Mouse (Mus musculus): Measurements from ENCODE around the gene Nsun2. TPM values are rescaled to one million over a fixed set of nuclear protein-coding genes. Genes with fewer than 3 reads are reported as not detected.
"Not testable (repeated sequence)": the region's sequence is repeated elsewhere in the genome, so short reads cannot be mapped to it uniquely, and the experiment has no call there.

Nsun2 gene
- polyA plus RNA-seq, 1 experiment from 2014 or later, result 115 TPM

- H3K9me3 ChIP-seq (ENCODE audit: control insufficient read depth, low read length), result no peaks in the 10 kb centered on the region
- no peaks in the 10 kb centered on the region; the same call in 1 of the 2 replicates for H3K4me1 ChIP-seq (ENCODE audit: control insufficient read depth, insufficient read depth, low read length)
- H3K36me3 ChIP-seq (ENCODE audit: control insufficient read depth, insufficient read depth, low read length), result no peaks in the 10 kb centered on the region
- WGBS, result 78% methylated on average over 8 of the region's 8 CpGs
- no peaks in the 10 kb centered on the region for H3K27me3 ChIP-seq (replicated peaks; ENCODE audit: control insufficient read depth, insufficient read depth, low read length)
- H3K27ac ChIP-seq (ENCODE audit: low read length), result no peak overlapping the region
- H3K9ac ChIP-seq (ENCODE audit: low read depth, low read length), result no peak overlapping the region
- no peak overlapping the region for H3K4me3 ChIP-seq (ENCODE audit: low read length)
- ATAC-seq, result no peak
- no peak overlapping the region for H3K4me2 ChIP-seq (ENCODE audit: low read depth, low read length)
These were observed 58.7 kb downstream of the Nsun2 start for GRCm38 (mm10) chr13:69592226-69592625.

GRCm38 (mm10) chr13:69593453-69593852 is 59.9 kb downstream of the Nsun2 start:
- H3K9ac ChIP-seq (ENCODE audit: low read depth, low read length), result no peak overlapping the region
- no peak overlapping the region for H3K27ac ChIP-seq (ENCODE audit: low read length)
- H3K4me2 ChIP-seq (ENCODE audit: low read depth, low read length), result no peak overlapping the region
- no peaks in the 10 kb centered on the region for H3K36me3 ChIP-seq (ENCODE audit: control insufficient read depth, insufficient read depth, low read length)
- H3K4me1 ChIP-seq (ENCODE audit: control insufficient read depth, insufficient read depth, low read length), result no peaks in the 10 kb centered on the region; the same call in 1 of the 2 replicates
- WGBS, result 70% methylated on average over 8 of the region's 8 CpGs
- no peak for ATAC-seq
- no peak overlapping the region for H3K4me3 ChIP-seq (ENCODE audit: low read length)
- no peaks in the 10 kb centered on the region for H3K9me3 ChIP-seq (ENCODE audit: control insufficient read depth, low read length)
- no peaks in the 10 kb centered on the region for H3K27me3 ChIP-seq (replicated peaks; ENCODE audit: control insufficient read depth, insufficient read depth, low read length)

DNA sequence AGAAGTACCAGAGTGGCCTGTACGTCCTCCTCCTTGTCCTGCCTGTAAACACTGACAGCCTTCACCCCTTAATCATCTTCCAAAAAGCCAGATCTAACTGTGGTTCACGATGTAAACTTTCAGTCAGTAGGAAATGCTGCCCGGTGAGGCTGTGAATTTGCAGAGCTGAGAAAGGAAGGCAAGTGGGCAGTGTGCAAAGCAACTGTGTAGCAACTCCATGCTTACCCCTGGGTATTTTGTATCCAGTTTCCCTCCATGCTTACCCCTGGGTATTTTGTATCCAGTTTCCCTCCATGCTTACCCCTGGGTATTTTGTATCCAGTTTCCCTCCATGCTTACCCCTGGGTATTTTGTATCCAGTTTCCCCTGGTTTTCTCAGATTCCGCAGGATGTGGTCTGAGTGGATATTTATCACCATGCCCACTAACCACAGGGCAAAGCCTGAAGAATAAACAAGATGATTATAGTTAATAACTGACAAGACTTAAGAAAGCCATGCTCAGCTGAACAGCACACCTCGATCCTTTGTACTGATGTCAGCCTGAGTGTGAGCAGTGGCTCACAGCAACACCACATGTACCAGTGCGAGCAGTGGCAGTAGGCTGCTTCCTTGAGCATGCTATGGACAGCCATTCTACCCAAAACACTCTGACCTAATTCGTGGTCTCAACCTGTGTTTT is 61.2 kb downstream of the Nsun2 start:
- no peak overlapping the region for H3K4me2 ChIP-seq (ENCODE audit: low read depth, low read length)
- H3K4me1 ChIP-seq (ENCODE audit: control insufficient read depth, insufficient read depth, low read length), result no peaks in the 10 kb centered on the region; the same call in 1 of the 2 replicates
- no peaks in the 10 kb centered on the region for H3K36me3 ChIP-seq (ENCODE audit: control insufficient read depth, insufficient read depth, low read length)
- H3K27me3 ChIP-seq (replicated peaks; ENCODE audit: control insufficient read depth, insufficient read depth, low read length), result no peaks in the 10 kb centered on the region
- no peak for ATAC-seq
- H3K9ac ChIP-seq (ENCODE audit: low read depth, low read length), result no peak overlapping the region
- H3K4me3 ChIP-seq (ENCODE audit: low read length), result no peak overlapping the region
- 63% methylated on average over 7 of the region's 7 CpGs for WGBS
- no peaks in the 10 kb centered on the region for H3K9me3 ChIP-seq (ENCODE audit: control insufficient read depth, low read length)
- no peak overlapping the region for H3K27ac ChIP-seq (ENCODE audit: low read length)

- Histone ChIP-seq H3K4me2 (ENCODE audit: low read depth, low read length) (no peak overlapping the region), H3K27me3 (replicated peaks; ENCODE audit: control insufficient read depth, insufficient read depth, low read length) (no peaks in the 10 kb centered on the region), H3K36me3 (ENCODE audit: control insufficient read depth, insufficient read depth, low read length) (no peaks in the 10 kb centered on the region), H3K9me3 (ENCODE audit: control insufficient read depth, low read length) (no peaks in the 10 kb centered on the region), H3K4me1 (ENCODE audit: control insufficient read depth, insufficient read depth, low read length) (no peaks in the 10 kb centered on the region; the same call in 1 of the 2 replicates), H3K27ac (ENCODE audit: low read length) (no peak overlapping the region), H3K9ac (ENCODE audit: low read depth, low read length) (no peak overlapping the region), H3K4me3 (ENCODE audit: low read length) (no peak overlapping the region)
- 91% methylated on average over 6 of the region's 6 CpGs for WGBS
- no peak for ATAC-seq
These were observed 62.4 kb downstream of the Nsun2 start for GRCm38 (mm10) chr13:69595911-69596310.

DNA sequence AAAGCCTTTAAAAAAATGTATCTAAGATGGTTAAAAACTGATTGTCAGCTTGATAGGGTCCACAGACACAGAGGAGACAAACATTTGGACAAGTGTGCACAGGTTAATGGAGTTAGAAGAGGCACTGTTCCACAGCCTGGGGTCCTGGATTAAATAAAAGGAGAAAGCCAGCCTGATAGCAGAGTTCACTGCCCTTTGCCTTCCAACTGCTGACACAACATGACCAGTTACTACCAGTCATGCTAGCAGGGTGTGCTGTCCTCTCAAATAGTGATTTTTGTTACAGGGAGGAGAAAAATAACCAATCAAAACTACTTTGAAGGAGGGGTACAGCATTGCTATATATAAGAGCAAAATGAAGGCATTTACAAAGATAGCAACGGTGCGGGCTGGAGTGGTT is 63.0 kb downstream of the Nsun2 start:
- Histone ChIP-seq H3K27me3 (replicated peaks; ENCODE audit: control insufficient read depth, insufficient read depth, low read length) (no peaks in the 10 kb centered on the region), H3K27ac (ENCODE audit: low read length) (no peak overlapping the region), H3K36me3 (ENCODE audit: control insufficient read depth, insufficient read depth, low read length) (no peaks in the 10 kb centered on the region), H3K4me2 (ENCODE audit: low read depth, low read length) (no peak overlapping the region), H3K9me3 (ENCODE audit: control insufficient read depth, low read length) (no peaks in the 10 kb centered on the region), H3K4me1 (ENCODE audit: control insufficient read depth, insufficient read depth, low read length) (no peaks in the 10 kb centered on the region; the same call in 1 of the 2 replicates), H3K9ac (ENCODE audit: low read depth, low read length) (no peak overlapping the region), H3K4me3 (ENCODE audit: low read length) (no peak overlapping the region)
- 94% methylated on average over 2 of the region's 2 CpGs for WGBS
- ATAC-seq, result no peak

DNA sequence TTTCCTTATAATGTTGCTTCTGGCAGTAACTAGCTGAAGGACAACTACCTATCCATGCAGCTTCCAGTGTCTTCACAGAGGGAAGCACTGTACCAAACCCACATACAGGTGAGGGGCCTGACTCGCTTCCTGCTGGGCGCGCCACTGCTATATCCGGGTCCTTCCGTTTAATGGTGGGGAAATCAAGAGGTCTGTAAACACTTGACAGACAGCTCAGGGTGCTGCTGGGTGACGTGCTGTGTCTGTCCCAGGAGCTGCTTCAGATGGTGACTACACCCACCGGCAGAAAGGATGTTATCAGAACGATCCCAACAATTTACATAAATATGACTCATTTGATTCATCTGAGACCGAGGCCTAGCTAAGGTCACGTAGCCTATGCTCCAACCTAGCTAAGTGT is 65.3 kb downstream of the Nsun2 start:
- Histone ChIP-seq H3K4me3 (ENCODE audit: low read length) (no peak overlapping the region), H3K4me1 (ENCODE audit: control insufficient read depth, insufficient read depth, low read length) (no peaks in the 10 kb centered on the region), H3K27me3 (replicated peaks; ENCODE audit: control insufficient read depth, insufficient read depth, low read length) (no peaks in the 10 kb centered on the region), H3K4me2 (ENCODE audit: low read depth, low read length) (no peak overlapping the region), H3K36me3 (ENCODE audit: control insufficient read depth, insufficient read depth, low read length) (no peaks in the 10 kb centered on the region), H3K9me3 (ENCODE audit: control insufficient read depth, low read length) (no peaks in the 10 kb centered on the region), H3K9ac (ENCODE audit: low read depth, low read length) (no peak overlapping the region), H3K27ac (ENCODE audit: low read length) (no peak overlapping the region)
- 0 out of 2 replicates have a peak, but pooled peaks have one; percentile 23 for ATAC-seq
- WGBS, result 79% methylated on average over 10 of the region's 10 CpGs

DNA sequence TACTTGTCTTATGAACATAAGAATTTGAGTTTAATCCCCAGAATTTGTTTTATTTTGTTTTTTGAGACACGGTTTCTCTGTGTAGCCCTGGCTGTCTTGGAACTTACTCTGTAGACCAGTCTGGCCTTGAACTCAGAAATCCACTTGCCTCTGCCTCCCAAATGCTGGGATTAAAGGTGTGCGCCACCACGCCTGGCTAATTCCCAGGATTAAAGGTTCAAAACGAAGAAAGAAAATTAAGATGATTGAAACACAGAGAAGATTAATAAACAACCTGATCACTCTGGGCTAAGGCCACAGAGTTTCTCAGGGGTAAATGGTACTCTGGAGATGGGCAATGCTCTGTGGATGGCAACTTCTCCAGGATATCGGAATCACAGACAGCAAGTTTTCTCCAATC is 67.3 kb downstream of the Nsun2 start:
- not testable (repeated sequence) for H3K9me3 ChIP-seq (ENCODE audit: control insufficient read depth, low read length); H3K36me3 ChIP-seq (ENCODE audit: control insufficient read depth, insufficient read depth, low read length); H3K9ac ChIP-seq (ENCODE audit: low read depth, low read length); H3K4me2 ChIP-seq (ENCODE audit: low read depth, low read length); H3K27ac ChIP-seq (ENCODE audit: low read length); H3K4me1 ChIP-seq (ENCODE audit: control insufficient read depth, insufficient read depth, low read length); ATAC-seq; H3K27me3 ChIP-seq (replicated peaks; ENCODE audit: control insufficient read depth, insufficient read depth, low read length); H3K4me3 ChIP-seq (ENCODE audit: low read length)
- WGBS, result 92% methylated on average over 5 of the region's 5 CpGs

- ATAC-seq, result no peak
- WGBS, result 84% methylated on average over 5 of the region's 5 CpGs
These were observed 67.8 kb downstream of the Nsun2 start for GRCm38 (mm10) chr13:69601321-69601720.

DNA sequence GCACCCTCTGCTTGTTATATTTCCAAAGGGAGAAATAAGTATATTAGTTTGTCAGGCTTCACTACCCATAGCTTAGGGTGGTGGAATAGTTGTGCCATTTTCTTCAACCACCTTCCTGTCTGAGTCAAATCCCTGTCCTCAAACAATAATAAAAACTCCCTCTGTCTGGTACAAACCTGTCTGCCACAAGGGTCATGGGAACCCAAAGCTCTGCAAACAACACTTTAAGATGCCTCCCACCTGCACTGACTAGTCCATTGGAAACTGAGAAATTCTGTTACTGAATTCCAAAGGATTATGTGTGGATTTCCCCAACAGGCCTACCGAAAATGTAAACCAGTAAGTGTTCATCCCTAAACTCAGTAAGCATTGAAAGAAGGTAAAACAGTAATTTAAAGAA is 71.1 kb downstream of the Nsun2 start:
- H3K27ac ChIP-seq (ENCODE audit: low read length), result no peak overlapping the region
- H3K4me3 ChIP-seq (ENCODE audit: low read length), result no peak overlapping the region

More at GRCm38 (mm10) chr13:69601321-69601720, 67.8 kb downstream of the Nsun2 start:
- Histone ChIP-seq H3K4me2 (ENCODE audit: low read depth, low read length) (no peak overlapping the region), H3K27ac (ENCODE audit: low read length) (no peak overlapping the region), H3K4me3 (ENCODE audit: low read length) (no peak overlapping the region), H3K4me1 (ENCODE audit: control insufficient read depth, insufficient read depth, low read length) (no peaks in the 10 kb centered on the region), H3K9ac (ENCODE audit: low read depth, low read length) (no peak overlapping the region), H3K9me3 (ENCODE audit: control insufficient read depth, low read length) (no peaks in the 10 kb centered on the region), H3K36me3 (ENCODE audit: control insufficient read depth, insufficient read depth, low read length) (no peaks in the 10 kb centered on the region), H3K27me3 (replicated peaks; ENCODE audit: control insufficient read depth, insufficient read depth, low read length) (no peaks in the 10 kb centered on the region)

DNA sequence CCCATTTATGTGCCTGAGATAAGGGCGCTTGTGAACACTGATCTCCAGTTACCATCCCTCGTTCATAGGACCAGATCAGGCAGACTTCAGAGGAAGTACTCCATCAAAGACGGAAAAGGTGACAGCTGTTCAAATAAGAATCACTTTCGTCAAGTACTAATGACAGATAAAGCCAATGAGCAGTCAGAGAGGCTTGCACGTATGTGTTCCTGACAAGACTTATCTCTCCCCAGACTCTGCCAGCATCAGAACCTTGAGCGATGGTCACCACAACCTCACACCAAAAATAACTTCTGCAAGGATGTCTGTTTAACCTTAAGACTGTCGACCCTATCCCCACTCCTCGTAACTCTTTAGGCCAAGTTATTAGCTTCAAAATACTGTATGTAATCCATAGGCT is 75.2 kb downstream of the Nsun2 start:
- Histone ChIP-seq H3K27ac (ENCODE audit: low read length) (no peak overlapping the region), H3K9ac (ENCODE audit: low read depth, low read length) (no peak overlapping the region), H3K4me2 (ENCODE audit: low read depth, low read length) (no peak overlapping the region), H3K4me1 (ENCODE audit: control insufficient read depth, insufficient read depth, low read length) (peaks cover 14% of the 10 kb centered on the region), H3K36me3 (ENCODE audit: control insufficient read depth, insufficient read depth, low read length) (peaks cover 3% of the 10 kb centered on the region; the same call in 1 of the 2 replicates), H3K9me3 (ENCODE audit: control insufficient read depth, low read length) (no peaks in the 10 kb centered on the region), H3K27me3 (replicated peaks; ENCODE audit: control insufficient read depth, insufficient read depth, low read length) (no peaks in the 10 kb centered on the region), H3K4me3 (ENCODE audit: low read length) (no peak overlapping the region)
- 73% methylated on average over 8 of the region's 8 CpGs for WGBS
- no peak for ATAC-seq

More for the DNA sequence above, 71.1 kb downstream of the Nsun2 start:
- Histone ChIP-seq H3K36me3 (ENCODE audit: control insufficient read depth, insufficient read depth, low read length) (no peaks in the 10 kb centered on the region), H3K27me3 (replicated peaks; ENCODE audit: control insufficient read depth, insufficient read depth, low read length) (no peaks in the 10 kb centered on the region), H3K9me3 (ENCODE audit: control insufficient read depth, low read length) (no peaks in the 10 kb centered on the region), H3K9ac (ENCODE audit: low read depth, low read length) (no peak overlapping the region), H3K4me2 (ENCODE audit: low read depth, low read length) (no peak overlapping the region), H3K4me1 (ENCODE audit: control insufficient read depth, insufficient read depth, low read length) (no peaks in the 10 kb centered on the region)
- no peak for ATAC-seq
- 71% methylated on average over 1 of the region's 1 CpGs for WGBS
